Mouse (Mus musculus) kidney, embryonic 14.5 days (tissue): ENCODE measurements around the gene Spn. TPM values are rescaled to one million over a fixed set of nuclear protein-coding genes. Genes with fewer than 3 reads are reported as not detected.
A peak's percentile ranks its signal among the peaks of the same experiment; 100 is the strongest.

Experiments
- ATAC-seq: fragments of 200-750 bp; cut with Nextera tagmentation; 2 replicates; pipeline ENCODE4 v1.8.0; 2017; ENCODE audit warnings: moderate number of reproducible peaks, mild to moderate bottlenecking, moderate TSS enrichment, moderate library complexity; ENCODE audit not compliant: low FRiP score, low TSS enrichment
- H3K27ac ChIP-seq: fragments of 300-500 bp; sonication (generic); 2 replicates; pipeline ENCODE4 v1.5.1; 2014; ENCODE audit warnings: low read depth, mild to moderate bottlenecking, low read length, moderate library complexity, mixed read lengths
- H3K27me3 ChIP-seq: fragments of 300-500 bp; sonication (generic); 2 replicates; pipeline ENCODE4 v1.6.1; 2014; ENCODE audit warnings: mild to moderate bottlenecking, low read length; ENCODE audit not compliant: control insufficient read depth, insufficient read depth
- H3K36me3 ChIP-seq: fragments of 300-500 bp; sonication (generic); 2 replicates; pipeline ENCODE4 v1.6.1; 2014; ENCODE audit warnings: low read length, mixed read lengths; ENCODE audit not compliant: control insufficient read depth, insufficient read depth
- H3K4me1 ChIP-seq: fragments of 300-500 bp; sonication (generic); 2 replicates; pipeline ENCODE4 v1.6.1; 2014; ENCODE audit warnings: low read length, mixed read lengths; ENCODE audit not compliant: control insufficient read depth, insufficient read depth
- H3K4me2 ChIP-seq: fragments of 300-500 bp; sonication (generic); replicated peaks from 2 replicates; pipeline ENCODE4 v1.6.1; 2014; ENCODE audit warnings: low read depth, mild to moderate bottlenecking, low read length
- H3K4me3 ChIP-seq: fragments of 300-500 bp; sonication (generic); 2 replicates; pipeline ENCODE4 v1.5.1; 2014; ENCODE audit warnings: mild to moderate bottlenecking, low read length
- H3K9ac ChIP-seq: fragments of 300-500 bp; sonication (generic); 2 replicates; pipeline ENCODE4 v1.6.1; 2014; ENCODE audit warnings: low read depth, mild to moderate bottlenecking, low read length, moderate library complexity
- H3K9me3 ChIP-seq: fragments of 300-500 bp; sonication (generic); 2 replicates; pipeline ENCODE4 v1.6.1; 2016; ENCODE audit warnings: low read length; ENCODE audit not compliant: control insufficient read depth
- WGBS: fragments of 180-500 bp; shearing (Covaris S2); extraction: QIAGEN DNeasy Blood & Tissue Kit; methylation state at CpG from one replicate; pipeline ENCODE4 v1.1.7; 2014; 5-methylcytosine and 5-hydroxymethylcytosine counted together
- polyA plus RNA-seq: library from polyadenylated mRNA; unstranded; fragments of >200 nt; fragmentation: Nextera tagmentation; extraction: Ambion mirVana; gene quantifications from 2 replicates; pipeline ENCODE4 v1.2.1, GENCODE M21; 2014

The Spn gene
- polyA plus RNA-seq, 1 experiment from 2014 or later: 0.14 TPM

DNA sequence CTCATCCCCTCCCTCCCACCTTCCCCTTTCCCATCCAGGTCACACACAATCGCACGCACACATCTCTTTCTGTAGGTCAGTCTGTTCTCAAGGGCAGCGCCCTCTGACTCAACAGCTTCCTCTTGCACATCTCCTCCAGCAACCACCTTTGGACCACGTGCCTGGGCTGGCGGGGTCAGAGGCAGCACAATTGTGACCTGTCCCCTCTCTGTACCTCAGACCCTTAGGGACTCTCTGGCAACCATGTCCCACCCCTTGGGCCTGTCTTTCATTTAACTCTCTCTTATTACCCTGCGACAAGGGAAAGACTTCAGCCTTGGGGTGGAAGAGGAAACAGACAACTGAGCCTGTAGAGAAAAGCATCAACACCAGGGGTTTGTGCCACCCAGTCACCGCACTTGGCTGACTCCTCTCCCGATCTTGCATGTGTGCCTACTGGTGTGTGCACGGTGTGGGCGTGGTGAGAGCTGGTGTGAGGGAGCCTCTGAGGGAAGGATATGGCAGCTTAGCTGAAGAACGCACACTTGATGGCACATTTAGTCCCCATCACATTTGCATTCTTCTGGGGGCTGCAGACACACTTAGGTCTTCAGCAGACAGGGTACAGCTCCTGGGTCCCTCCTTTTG is 2.7 kb downstream of the Spn start:
- H3K4me1 ChIP-seq: 0 out of 2 replicates have a peak, but pooled peaks cover 4% of the 10 kb centered on the region
- H3K36me3 ChIP-seq: no peaks in the 10 kb centered on the region
- no peak overlapping the region for H3K4me2 ChIP-seq
- no peak overlapping the region for H3K27ac ChIP-seq
- H3K27me3 ChIP-seq: no peaks in the 10 kb centered on the region
- WGBS: 67% methylated on average over 11 of the region's 11 CpGs
- H3K4me3 ChIP-seq: no peak overlapping the region
- no peaks in the 10 kb centered on the region for H3K9me3 ChIP-seq
- no peak for ATAC-seq
- H3K9ac ChIP-seq: no peak overlapping the region

DNA sequence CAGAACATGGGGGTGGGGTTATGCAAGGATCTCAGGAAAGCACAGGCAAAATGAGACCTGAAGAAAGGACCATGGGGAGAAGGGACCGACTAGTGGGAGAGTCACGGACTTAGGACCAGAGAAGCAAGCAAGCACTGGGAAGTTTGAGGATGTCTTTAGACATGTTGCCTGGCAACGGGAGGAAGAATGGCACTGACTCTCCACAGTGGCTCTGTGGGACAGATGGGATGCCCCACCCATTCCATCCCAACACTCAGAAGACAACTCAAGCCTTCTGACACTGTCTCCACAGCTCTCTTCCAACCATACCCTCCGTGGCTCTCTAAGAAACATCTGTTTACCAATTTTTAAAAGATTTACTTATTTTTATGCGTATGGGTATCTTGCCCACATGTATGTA is 4.5 kb downstream of the Spn start:
- Histone ChIP-seq H3K27me3 (no peaks in the 10 kb centered on the region), H3K4me3 (no peak overlapping the region), H3K9ac (no peak overlapping the region), H3K4me2 (no peak overlapping the region), H3K4me1 (0 out of 2 replicates have a peak, but pooled peaks cover 4% of the 10 kb centered on the region), H3K27ac (no peak overlapping the region), H3K9me3 (no peaks in the 10 kb centered on the region), H3K36me3 (no peaks in the 10 kb centered on the region)
- no peak for ATAC-seq
- 77% methylated on average over 5 of the region's 5 CpGs for WGBS

DNA sequence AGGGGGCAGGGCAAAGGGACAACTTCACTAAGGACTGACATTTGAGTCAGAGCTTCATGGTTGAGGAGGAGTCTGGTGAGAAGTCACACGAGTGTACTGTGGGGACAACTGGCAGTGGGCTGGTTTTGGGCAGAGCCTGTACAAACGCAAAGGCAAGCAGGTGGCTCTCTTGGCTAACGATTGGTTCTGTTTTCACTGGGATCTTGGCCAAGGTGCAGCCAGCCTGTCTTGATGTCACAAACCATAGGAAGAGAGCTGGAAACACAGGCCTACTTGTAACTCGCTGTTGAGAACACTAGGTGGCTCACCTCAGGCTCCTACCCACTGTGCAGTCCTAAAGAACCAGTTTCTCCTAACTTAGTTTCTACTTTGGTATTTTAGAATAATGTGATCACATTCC is 8.0 kb downstream of the Spn start:
- no peak overlapping the region for H3K27ac ChIP-seq
- H3K27me3 ChIP-seq: no peaks in the 10 kb centered on the region
- no peak overlapping the region for H3K4me3 ChIP-seq
- no peaks in the 10 kb centered on the region for H3K4me1 ChIP-seq
- no peaks in the 10 kb centered on the region for H3K36me3 ChIP-seq
- H3K9ac ChIP-seq: no peak overlapping the region
- 0 out of 2 replicates have a peak, but pooled peaks cover 1% of the 10 kb centered on the region for H3K9me3 ChIP-seq
- no peak for ATAC-seq
- WGBS: 26% methylated on average over 4 of the region's 4 CpGs
- no peak overlapping the region for H3K4me2 ChIP-seq

DNA sequence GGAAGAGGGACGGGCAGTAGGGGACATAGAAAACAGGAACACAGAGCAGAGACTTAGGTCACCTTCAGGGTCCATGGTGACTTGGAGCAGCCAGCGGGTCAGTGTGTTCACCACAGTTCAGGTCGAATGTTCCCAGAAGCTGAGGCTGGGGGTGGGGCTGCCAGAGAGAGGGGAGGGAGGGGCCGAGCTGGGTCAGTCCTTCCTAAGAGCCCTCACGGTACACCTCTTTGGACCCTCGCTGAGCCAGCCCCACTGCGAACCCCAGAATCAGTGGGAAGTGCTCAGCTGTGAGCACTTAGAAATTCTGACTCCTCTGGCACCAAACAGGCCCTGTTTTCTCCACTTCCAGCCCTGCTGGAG is 15.7 kb downstream of the Spn start, which contains the start of gene Qprt:
Gene Qprt, minus strand, starts transcription at position 316 of the 360 bp plus-strand sequence.
- Histone ChIP-seq H3K9ac (peak within 1 kb of the TSS; percentile 5; the same call in 1 of the 2 replicates), H3K36me3 (no peaks in the 10 kb centered on the region), H3K27me3 (peaks cover 9% of the 10 kb centered on the region), H3K4me3 (peak within 1 kb of the TSS; percentile 15), H3K4me1 (peaks cover 8% of the 10 kb centered on the region; the same call in 1 of the 2 replicates), H3K9me3 (peaks cover 7% of the 10 kb centered on the region; the same call in 1 of the 2 replicates), H3K27ac (peak within 1 kb of the TSS; percentile 25; the same call in 1 of the 2 replicates), H3K4me2 (peak within 1 kb of the TSS; percentile 29)
- 13% methylated on average over 7 of the region's 7 CpGs for WGBS
- ATAC-seq: peak; percentile 29; the same call in 1 of the 2 replicates

DNA sequence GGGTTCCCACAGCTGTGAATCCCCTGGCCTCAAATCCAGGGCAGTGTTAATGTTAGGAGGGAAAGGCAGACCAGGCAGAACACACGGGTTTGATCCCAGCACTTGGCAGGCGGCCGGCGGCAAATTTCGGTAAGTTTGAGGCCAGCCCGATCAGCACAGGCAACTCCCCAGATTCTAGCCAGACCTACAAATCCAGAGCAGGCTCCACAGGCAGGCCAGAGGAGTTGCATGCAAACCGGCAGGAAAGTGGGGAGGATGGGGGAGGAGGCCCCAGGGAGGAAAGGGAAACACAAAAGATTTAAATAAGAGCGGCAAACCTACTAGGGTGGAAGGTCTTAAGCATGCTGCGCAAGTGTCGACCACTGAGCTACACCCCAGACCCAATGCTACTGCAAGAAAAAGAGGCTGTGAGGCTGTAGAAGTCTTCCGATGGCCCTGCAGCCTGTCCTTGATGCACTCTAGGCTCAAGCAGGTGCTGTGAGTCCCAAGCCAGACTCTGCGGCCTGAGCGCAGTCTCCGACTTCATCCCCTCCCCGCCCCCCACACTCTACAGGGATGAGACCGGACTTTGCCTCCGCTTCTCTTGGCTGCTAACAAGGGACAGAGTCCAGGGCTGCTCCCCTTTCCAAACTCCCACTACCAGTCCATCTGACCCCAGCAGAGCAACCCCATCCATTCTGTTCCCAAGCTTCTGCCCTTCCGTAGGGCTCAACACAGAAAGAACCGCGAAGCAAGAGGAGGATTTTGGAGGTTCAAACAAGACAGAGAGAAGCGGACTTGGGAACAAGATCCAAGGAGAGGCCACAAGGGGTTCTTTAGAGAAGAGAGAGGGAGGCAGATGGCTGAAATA is 16.3 kb downstream of the Spn start:
- Histone ChIP-seq H3K4me2 (peak overlapping the region; percentile 29), H3K9me3 (peaks cover 7% of the 10 kb centered on the region; the same call in 1 of the 2 replicates), H3K4me1 (peaks cover 12% of the 10 kb centered on the region; the same call in 1 of the 2 replicates), H3K27me3 (peaks cover 9% of the 10 kb centered on the region), H3K4me3 (peak overlapping the region; percentile 15), H3K36me3 (no peaks in the 10 kb centered on the region), H3K9ac (peak overlapping the region; percentile 5; the same call in 1 of the 2 replicates), H3K27ac (peak overlapping the region; percentile 25; the same call in 1 of the 2 replicates)
- WGBS: 17% methylated on average over 21 of the region's 21 CpGs
- peak; percentile 53; the same call in 1 of the 2 replicates for ATAC-seq

DNA sequence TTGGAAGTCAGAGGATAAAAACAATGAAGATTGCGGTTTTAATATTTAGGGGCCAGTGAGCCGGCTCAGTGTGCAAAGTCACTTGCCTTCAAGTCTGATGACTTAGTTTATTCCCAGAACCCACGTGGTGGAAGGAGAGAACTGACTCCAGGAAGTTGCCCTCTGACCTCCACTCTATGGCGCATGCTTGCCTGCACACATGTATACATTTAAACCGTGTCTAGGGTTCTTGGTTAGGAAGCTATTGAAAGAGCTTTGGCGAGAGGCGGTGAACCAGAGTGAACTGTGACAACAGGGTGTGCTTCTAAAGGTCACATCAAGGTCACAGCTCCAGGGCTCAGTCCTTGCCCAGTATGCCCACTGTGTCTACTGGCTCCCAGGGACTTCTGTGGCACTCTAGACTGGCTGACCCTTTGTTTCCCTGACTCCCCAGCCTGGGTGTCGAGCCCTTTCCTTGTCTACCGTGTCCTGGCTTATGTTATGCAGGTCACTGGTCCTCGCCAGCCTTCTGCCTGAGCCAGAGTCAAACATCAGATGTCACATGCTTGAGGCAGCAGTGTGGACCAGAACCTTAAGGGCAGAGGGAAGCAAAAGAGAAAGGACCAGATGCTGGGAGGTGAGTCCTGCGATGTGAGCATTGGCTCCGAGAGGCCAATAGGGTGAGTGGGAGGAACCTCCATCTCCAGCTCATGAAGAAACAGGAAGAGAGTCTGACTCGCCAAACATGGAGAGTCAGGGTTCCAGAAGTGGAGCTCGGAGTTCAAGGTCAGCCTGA is 18.8 kb downstream of the Spn start:
- no peak overlapping the region for H3K4me2 ChIP-seq
- H3K27ac ChIP-seq: no peak overlapping the region
- WGBS: 57% methylated on average over 14 of the region's 14 CpGs
- H3K4me1 ChIP-seq: peaks cover 13% of the 10 kb centered on the region; the same call in 1 of the 2 replicates
- no peak overlapping the region for H3K9ac ChIP-seq
- H3K4me3 ChIP-seq: no peak overlapping the region
- H3K27me3 ChIP-seq: peaks cover 9% of the 10 kb centered on the region
- no peak for ATAC-seq
- H3K36me3 ChIP-seq: no peaks in the 10 kb centered on the region
- H3K9me3 ChIP-seq: no peaks in the 10 kb centered on the region

DNA sequence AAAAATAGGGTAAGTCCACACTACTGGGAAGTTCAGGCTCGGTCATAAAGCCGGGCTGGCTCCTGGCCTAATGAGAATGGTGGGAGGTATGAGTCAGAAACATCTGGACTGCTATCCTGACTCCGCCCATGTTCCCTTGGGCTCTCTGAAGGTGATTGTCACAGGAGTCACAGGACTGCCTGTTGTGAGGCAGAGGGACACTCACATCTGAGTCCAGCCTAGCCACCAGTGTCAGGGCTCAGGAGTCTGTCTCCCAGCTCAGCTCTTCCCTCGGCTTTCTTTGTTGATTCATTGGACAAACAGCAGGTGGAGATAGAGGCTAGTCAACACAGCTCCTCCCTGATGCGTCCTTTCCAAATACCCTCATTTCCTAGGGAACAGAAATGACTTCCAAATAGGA is 19.7 kb downstream of the Spn start:
- H3K9me3 ChIP-seq: no peaks in the 10 kb centered on the region
- no peak overlapping the region for H3K27ac ChIP-seq
- WGBS: 33% methylated on average over 5 of the region's 5 CpGs
- H3K4me1 ChIP-seq: peaks cover 17% of the 10 kb centered on the region; the same call in 1 of the 2 replicates
- H3K4me2 ChIP-seq: no peak overlapping the region
- no peak for ATAC-seq
- H3K27me3 ChIP-seq: peaks cover 9% of the 10 kb centered on the region
- no peaks in the 10 kb centered on the region for H3K36me3 ChIP-seq
- H3K4me3 ChIP-seq: no peak overlapping the region
- no peak overlapping the region for H3K9ac ChIP-seq

DNA sequence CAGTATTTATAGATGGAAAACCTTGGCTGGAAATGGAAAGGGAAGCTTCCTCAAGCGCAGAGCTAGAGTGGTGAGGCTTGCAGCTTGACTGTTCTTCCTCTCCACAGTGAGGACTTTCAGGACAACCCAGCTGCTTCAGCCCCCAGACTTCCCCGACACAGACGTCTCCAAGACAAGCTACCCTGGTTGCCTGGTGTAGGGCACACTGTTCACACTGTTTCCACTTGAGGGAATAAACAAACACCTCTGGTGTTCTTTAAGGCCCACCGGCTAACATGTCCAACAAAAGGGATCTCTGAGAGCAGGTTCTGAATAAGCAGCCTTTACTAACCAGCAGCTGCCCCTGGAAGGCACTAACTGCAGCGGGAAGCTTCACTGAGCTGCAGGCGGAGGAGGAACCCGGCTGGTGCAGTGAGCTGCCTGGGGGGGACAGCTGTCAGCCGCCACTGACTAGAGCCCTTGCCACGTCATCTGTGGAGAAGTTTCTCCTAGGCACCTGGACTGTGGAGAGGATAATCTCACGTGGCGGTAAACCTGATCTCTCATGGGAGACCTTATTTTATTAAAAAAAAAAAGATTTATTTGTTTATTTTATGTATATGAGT is 21.2 kb downstream of the Spn start:
- peaks cover 15% of the 10 kb centered on the region; the same call in 1 of the 2 replicates for H3K4me1 ChIP-seq
- no peak for ATAC-seq
- no peaks in the 10 kb centered on the region for H3K36me3 ChIP-seq
- no peak overlapping the region for H3K27ac ChIP-seq
- H3K9me3 ChIP-seq: no peaks in the 10 kb centered on the region
- H3K9ac ChIP-seq: no peak overlapping the region
- H3K4me2 ChIP-seq: no peak overlapping the region
- H3K4me3 ChIP-seq: no peak overlapping the region
- peaks cover 2% of the 10 kb centered on the region; the same call in 1 of the 2 replicates for H3K27me3 ChIP-seq
- WGBS: 40% methylated on average over 11 of the region's 11 CpGs
